Mouse (Mus musculus) thymus, adult 2 months (tissue): ENCODE measurements around the gene Set. TPM values are rescaled to one million over a fixed set of nuclear protein-coding genes. Genes with fewer than 3 reads are reported as not detected.

ENCODE experiments used
- DNase-seq: peaks from one replicate; pipeline ENCODE4 v3.0.0; 2021
- H3K27ac ChIP-seq: fragments of 200-500 bp; 2 replicates; pipeline ENCODE4 v1.5.1; 2012; ENCODE audit warnings: low read length, control low read depth; ENCODE audit not compliant: control insufficient read depth, insufficient read depth
- H3K27me3 ChIP-seq: fragments of 200-500 bp; 2 replicates; pipeline ENCODE4 v1.6.1; 2012; ENCODE audit warnings: mild to moderate bottlenecking, low read length, moderate library complexity, mixed read lengths; ENCODE audit not compliant: control insufficient read depth, insufficient read depth
- H3K36me3 ChIP-seq: fragments of 200-500 bp; 2 replicates; pipeline ENCODE4 v1.6.1; 2012; ENCODE audit warnings: mild to moderate bottlenecking, low read length, moderate library complexity; ENCODE audit not compliant: control insufficient read depth, insufficient read depth
- H3K4me1 ChIP-seq: fragments of 200-500 bp; replicated peaks from 2 replicates; pipeline ENCODE4 v1.6.1; 2012; ENCODE audit warnings: low read length; ENCODE audit not compliant: control insufficient read depth, insufficient read depth
- H3K4me3 ChIP-seq: fragments of 200-500 bp; 2 replicates; pipeline ENCODE4 v1.5.1; 2012; ENCODE audit warnings: mild to moderate bottlenecking, low read length, control low read depth, moderate library complexity; ENCODE audit not compliant: control insufficient read depth, insufficient read depth
- CTCF ChIP-seq: fragments of 200-500 bp; IDR thresholded peaks from 2 replicates; pipeline ENCODE4 v1.5.1; 2012; ENCODE audit warnings: mild to moderate bottlenecking, control low read depth, low read length, moderate library complexity, borderline replicate concordance; ENCODE audit not compliant: control insufficient read depth, poor library complexity, insufficient read depth; ENCODE audit errors: extremely low read depth
- POLR2A ChIP-seq: fragments of 200-500 bp; IDR thresholded peaks from 2 replicates; pipeline ENCODE4 v1.6.1; 2012; ENCODE audit warnings: mild to moderate bottlenecking, low read length, control low read depth, moderate library complexity; ENCODE audit not compliant: control insufficient read depth, poor library complexity, insufficient read depth; ENCODE audit errors: extremely low read depth
- WGBS: fragments of 180-500 bp; shearing (Covaris S2); methylation state at CpG from one replicate; pipeline ENCODE4 v1.1.7; 2018; 5-methylcytosine and 5-hydroxymethylcytosine counted together
- polyA plus RNA-seq: library from polyadenylated mRNA; depleted of rRNA; stranded (reverse); fragments of >200 nt; gene quantifications from 2 replicates; pipeline ENCODE4 v1.2.3, GENCODE M21; 2012

Set gene
- polyA plus RNA-seq, 1 experiment: 71.7 TPM

DNA sequence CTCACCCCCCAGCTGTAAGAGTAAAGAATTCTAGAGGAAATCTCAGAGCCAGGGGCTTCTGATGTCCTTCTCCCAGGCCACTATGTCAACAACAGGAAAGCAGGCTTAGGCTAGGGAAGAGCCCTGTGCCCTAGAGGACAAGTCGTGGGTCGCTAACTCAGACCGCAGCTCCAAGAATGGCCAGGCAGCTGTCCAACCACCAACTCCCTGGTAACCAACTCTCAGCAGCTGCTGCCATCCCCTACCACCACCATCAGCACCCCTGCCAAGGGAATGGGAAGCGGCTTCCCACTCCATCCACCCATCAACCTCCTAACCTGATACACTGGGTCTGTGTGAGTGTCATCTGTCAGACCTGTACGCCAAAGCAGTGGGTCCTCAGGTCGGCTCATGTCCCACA, 24.2 kb upstream of the Set start:
- Histone ChIP-seq H3K27me3 (no peaks in the 10 kb centered on the region), H3K4me1 (no peaks in the 10 kb centered on the region), H3K27ac (no peak overlapping the region), H3K4me3 (no peak overlapping the region), H3K36me3 (peaks cover 41% of the 10 kb centered on the region)
- DNase-seq: no peak
- TF ChIP-seq POLR2A: no peak
- TF ChIP-seq CTCF: no peak
- WGBS: 89% methylated on average over 6 of the region's 6 CpGs

DNA sequence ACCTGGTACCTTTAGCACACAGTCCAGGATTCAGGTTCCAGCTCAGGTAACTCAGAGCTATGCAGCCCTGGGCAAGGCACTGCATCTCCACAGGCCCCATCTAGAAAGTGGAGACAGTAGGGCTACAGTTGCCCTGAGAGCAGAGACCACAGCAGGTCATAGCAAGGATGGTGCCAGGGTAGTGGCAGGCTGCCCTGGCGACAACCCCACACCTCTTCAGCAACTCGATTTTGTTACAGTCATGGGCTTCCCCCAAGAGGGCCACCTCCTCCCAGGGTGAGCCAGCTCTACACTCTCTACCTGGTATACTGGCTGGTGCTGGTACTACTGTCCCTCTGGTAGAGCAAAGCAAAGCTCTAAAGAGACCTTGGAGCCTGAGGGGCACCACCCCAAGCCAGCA, 19.4 kb upstream of the Set start:
- 83% methylated on average over 2 of the region's 2 CpGs for WGBS
- TF ChIP-seq CTCF (no peak), POLR2A (no peak)
- Histone ChIP-seq H3K27ac (no peak overlapping the region), H3K4me1 (no peaks in the 10 kb centered on the region), H3K27me3 (no peaks in the 10 kb centered on the region), H3K4me3 (no peak overlapping the region), H3K36me3 (no peaks in the 10 kb centered on the region)
- DNase-seq: no peak

DNA sequence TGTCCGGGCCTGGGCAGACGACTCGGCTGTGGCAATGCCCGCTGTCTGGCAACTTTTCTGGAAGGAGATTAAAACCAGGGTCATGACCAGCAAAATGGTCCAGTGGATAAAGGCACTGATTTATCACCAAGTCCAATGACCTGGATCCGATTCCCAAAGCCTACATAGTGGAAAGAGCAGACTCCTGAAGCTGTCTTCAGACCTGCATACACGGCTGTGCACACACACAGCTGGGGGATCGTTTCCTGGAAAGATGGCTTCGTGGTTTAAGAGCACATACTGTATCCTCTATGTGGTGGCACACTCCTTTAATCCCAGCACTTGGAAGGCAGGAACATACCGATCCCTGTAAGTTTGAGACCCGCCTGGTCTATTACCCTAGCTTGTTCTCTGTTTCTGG, 18.8 kb upstream of the Set start:
- Histone ChIP-seq H3K4me3 (no peak overlapping the region), H3K36me3 (no peaks in the 10 kb centered on the region), H3K4me1 (no peaks in the 10 kb centered on the region), H3K27me3 (no peaks in the 10 kb centered on the region), H3K27ac (no peak overlapping the region)
- 90% methylated on average over 10 of the region's 10 CpGs for WGBS
- DNase-seq: no peak
- no peak for TF ChIP-seq POLR2A
- no peak for TF ChIP-seq CTCF

DNA sequence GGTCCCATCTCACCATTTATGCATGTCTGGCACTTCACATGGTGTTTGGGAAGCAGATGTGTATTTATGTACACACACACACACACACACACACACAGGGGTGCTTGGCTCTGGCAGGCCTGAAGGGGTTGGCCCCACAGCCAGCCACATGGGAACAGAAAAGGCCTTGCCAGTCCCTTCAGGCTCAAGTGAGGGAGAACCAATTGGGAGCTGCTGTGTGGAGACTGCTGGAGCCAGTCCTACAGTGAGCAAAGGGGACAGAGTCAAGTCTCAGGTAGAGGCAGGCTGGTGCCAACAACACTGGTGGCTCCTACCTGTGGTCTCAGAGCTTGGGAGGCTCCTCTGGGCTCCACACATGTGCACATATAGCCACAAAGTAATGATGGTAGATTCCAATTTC, 17.5 kb upstream of the Set start:
- H3K4me3 ChIP-seq: no peak overlapping the region
- no peaks in the 10 kb centered on the region for H3K36me3 ChIP-seq
- no peaks in the 10 kb centered on the region for H3K4me1 ChIP-seq
- TF ChIP-seq POLR2A (no peak), CTCF (no peak)
- no peak for DNase-seq
- no peak overlapping the region for H3K27ac ChIP-seq
- no peaks in the 10 kb centered on the region for H3K27me3 ChIP-seq

GRCm38 (mm10) chr2:30042445-30042844, 14.7 kb upstream of the Set start:
- Histone ChIP-seq H3K36me3 (no peaks in the 10 kb centered on the region), H3K27ac (no peak overlapping the region), H3K27me3 (no peaks in the 10 kb centered on the region), H3K4me3 (no peak overlapping the region), H3K4me1 (no peaks in the 10 kb centered on the region)
- TF ChIP-seq CTCF (peak; percentile 91), POLR2A (no peak)
- peak; percentile 84 for DNase-seq
- WGBS: 11% methylated on average over 4 of the region's 4 CpGs

DNA sequence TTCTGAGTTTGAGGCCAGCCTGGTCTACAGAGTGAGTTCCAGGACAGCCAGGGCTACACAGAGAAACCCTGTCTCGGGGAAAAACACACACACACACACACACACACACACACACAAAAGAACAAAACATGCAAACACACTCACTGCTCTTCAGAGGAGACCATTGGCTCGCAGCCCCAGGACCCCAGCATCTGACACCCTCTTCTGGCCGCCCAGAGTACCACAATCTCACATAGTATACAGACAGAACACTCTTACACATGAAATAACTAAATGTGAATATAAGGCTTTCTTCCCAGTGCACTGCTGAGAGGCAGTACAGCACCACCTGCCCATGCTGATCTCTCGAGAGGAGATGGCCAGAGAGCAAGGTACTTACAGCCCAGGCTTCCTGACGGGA, 12.6 kb upstream of the Set start:
- Histone ChIP-seq H3K4me1 (0 out of 2 replicates have a peak, but pooled peaks cover 5% of the 10 kb centered on the region), H3K27me3 (no peaks in the 10 kb centered on the region), H3K27ac (no peak overlapping the region), H3K36me3 (no peaks in the 10 kb centered on the region), H3K4me3 (no peak overlapping the region)
- TF ChIP-seq POLR2A (no peak), CTCF (no peak)
- DNase-seq: no peak
- WGBS: 94% methylated on average over 5 of the region's 5 CpGs

DNA sequence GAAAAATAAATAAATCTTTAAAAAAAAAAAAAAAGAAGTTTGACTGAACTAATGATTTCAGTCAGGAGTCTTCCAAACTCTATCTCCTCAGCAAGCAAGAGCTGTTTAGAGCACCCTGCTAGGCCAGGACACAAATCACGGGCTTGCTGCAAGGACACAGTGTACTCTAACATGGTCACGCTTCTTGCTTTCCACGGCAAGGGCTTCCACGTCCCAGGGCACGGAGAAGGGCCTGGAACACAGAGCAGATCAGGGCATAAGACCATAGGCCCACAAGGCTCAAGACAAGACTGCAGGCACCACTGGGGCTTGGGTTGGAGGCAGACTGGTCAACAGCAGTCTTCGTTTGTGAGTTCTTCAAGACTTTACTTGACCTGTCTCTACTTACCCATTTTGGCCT, 10.1 kb upstream of the Set start:
- 0 out of 2 replicates have a peak, but pooled peaks cover 5% of the 10 kb centered on the region for H3K4me1 ChIP-seq
- H3K27me3 ChIP-seq: no peaks in the 10 kb centered on the region
- TF ChIP-seq CTCF: no peak
- WGBS: 93% methylated on average over 6 of the region's 6 CpGs
- no peak overlapping the region for H3K27ac ChIP-seq
- no peak for DNase-seq
- H3K36me3 ChIP-seq: no peaks in the 10 kb centered on the region
- no peak overlapping the region for H3K4me3 ChIP-seq
